Mouse (Mus musculus) kidney, postnatal 0 days (tissue): ENCODE data around the gene Nlgn2. TPM values are rescaled to one million over a fixed set of nuclear protein-coding genes. Genes with fewer than 3 reads are reported as not detected.

Source experiments
- ATAC-seq: fragments of 200-750 bp; cut with Nextera tagmentation; replicated peaks from 2 replicates; pipeline ENCODE4 v1.8.0; 2017; ENCODE audit warnings: low read depth, moderate number of reproducible peaks, moderate TSS enrichment, moderate library complexity; ENCODE audit not compliant: low FRiP score
- DNase-seq: peaks from one replicate; pipeline ENCODE4 v3.0.0-alpha.2; 2016; ENCODE audit warnings: low spot score
- H3K27ac ChIP-seq: fragments of 300-500 bp; sonication (generic); 2 replicates; pipeline ENCODE4 v1.5.1; 2014; ENCODE audit warnings: mild to moderate bottlenecking
- H3K27me3 ChIP-seq: fragments of 300-500 bp; sonication (generic); 2 replicates; pipeline ENCODE4 v1.6.1; 2014; ENCODE audit warnings: low read length, mixed read lengths; ENCODE audit not compliant: insufficient read depth
- H3K36me3 ChIP-seq: fragments of 300-500 bp; sonication (generic); 2 replicates; pipeline ENCODE4 v1.6.1; 2014; ENCODE audit warnings: low read length, mixed read lengths; ENCODE audit not compliant: insufficient read depth
- H3K4me1 ChIP-seq: fragments of 300-500 bp; sonication (generic); replicated peaks from 2 replicates; pipeline ENCODE4 v1.6.1; 2014; ENCODE audit warnings: antibody characterized with exemption, low read length, mixed read lengths; ENCODE audit not compliant: insufficient read depth
- H3K4me2 ChIP-seq: fragments of 300-500 bp; sonication (generic); 2 replicates; pipeline ENCODE4 v1.6.1; 2014; ENCODE audit warnings: mild to moderate bottlenecking, low read length, moderate library complexity, mixed read lengths
- H3K4me3 ChIP-seq: fragments of 300-500 bp; sonication (generic); replicated peaks from 2 replicates; pipeline ENCODE4 v1.5.1; 2014; ENCODE audit warnings: low read depth, low read length
- H3K9ac ChIP-seq: fragments of 300-500 bp; sonication (generic); 2 replicates; pipeline ENCODE4 v1.6.1; 2014; ENCODE audit warnings: low read depth, low read length
- H3K9me3 ChIP-seq: fragments of 300-500 bp; sonication (generic); replicated peaks from 2 replicates; pipeline ENCODE4 v1.6.1; 2016; ENCODE audit warnings: low read length, inconsistent platforms, mixed read lengths
- CTCF ChIP-seq: IDR thresholded peaks from 2 replicates; pipeline ENCODE4 v1.5.1; 2016; ENCODE audit warnings: antibody characterized with exemption, low read depth, mild to moderate bottlenecking, moderate library complexity
- WGBS: fragments of 180-500 bp; shearing (Covaris S2); extraction: QIAGEN DNeasy Blood & Tissue Kit; methylation state at CpG from one replicate; pipeline ENCODE4 v1.1.7; 2014; 5-methylcytosine and 5-hydroxymethylcytosine counted together
- polyA plus RNA-seq: library from polyadenylated mRNA; unstranded; fragments of >200 nt; fragmentation: Nextera tagmentation; extraction: Ambion mirVana; gene quantifications from 2 replicates; pipeline ENCODE4 v1.2.1, GENCODE M21; 2015

Nlgn2 gene
- polyA plus RNA-seq, 1 experiment from 2014 or later, result 4.1 TPM

GRCm38 (mm10) chr11:69854680-69855079 lies 17.1 kb upstream of the Nlgn2 start:
- Histone ChIP-seq H3K9me3 (no peaks in the 10 kb centered on the region), H3K9ac (no peak overlapping the region), H3K4me1 (no peaks in the 10 kb centered on the region), H3K36me3 (peaks cover 21% of the 10 kb centered on the region), H3K4me3 (no peak overlapping the region), H3K27ac (no peak overlapping the region), H3K4me2 (no peak overlapping the region), H3K27me3 (no peaks in the 10 kb centered on the region)
- DNase-seq, result no peak
- TF ChIP-seq CTCF, result no peak
- WGBS, result 76% methylated on average over 10 of the region's 10 CpGs
- no peak for ATAC-seq

GRCm38 (mm10) chr11:69853994-69854393 lies 16.4 kb upstream of the Nlgn2 start:
- Histone ChIP-seq H3K27me3 (no peaks in the 10 kb centered on the region), H3K9me3 (no peaks in the 10 kb centered on the region), H3K4me3 (no peak overlapping the region), H3K9ac (no peak overlapping the region), H3K4me1 (no peaks in the 10 kb centered on the region), H3K4me2 (no peak overlapping the region), H3K27ac (no peak overlapping the region), H3K36me3 (peaks cover 27% of the 10 kb centered on the region)
- WGBS, result 61% methylated on average over 7 of the region's 7 CpGs
- ATAC-seq (no peak), DNase-seq (no peak)
- no peak for TF ChIP-seq CTCF

GRCm38 (mm10) chr11:69850754-69851153 lies 13.2 kb upstream of the Nlgn2 start:
- Histone ChIP-seq H3K27me3 (no peaks in the 10 kb centered on the region), H3K36me3 (peaks cover 30% of the 10 kb centered on the region), H3K27ac (no peak overlapping the region), H3K4me3 (no peak overlapping the region), H3K9ac (no peak overlapping the region), H3K4me2 (no peak overlapping the region), H3K4me1 (peaks cover 4% of the 10 kb centered on the region; the same call in 1 of the 2 replicates), H3K9me3 (no peaks in the 10 kb centered on the region)
- no peak for ATAC-seq
- no peak for DNase-seq
- TF ChIP-seq CTCF, result no peak
- 67% methylated on average over 8 of the region's 8 CpGs for WGBS

- Histone ChIP-seq H3K4me1 (peaks cover 9% of the 10 kb centered on the region; the same call in 1 of the 2 replicates), H3K27me3 (no peaks in the 10 kb centered on the region), H3K36me3 (peaks cover 30% of the 10 kb centered on the region), H3K4me3 (no peak overlapping the region), H3K4me2 (no peak overlapping the region), H3K9ac (no peak overlapping the region), H3K27ac (no peak overlapping the region), H3K9me3 (no peaks in the 10 kb centered on the region)
- DNase-seq (no peak), ATAC-seq (no peak)
- 95% methylated on average over 15 of the region's 15 CpGs for WGBS
- no peak for TF ChIP-seq CTCF
Observed at GRCm38 (mm10) chr11:69849884-69850283, 12.3 kb upstream of the Nlgn2 start.

- TF ChIP-seq CTCF, result no peak
- H3K9me3 ChIP-seq, result no peaks in the 10 kb centered on the region
- peaks cover 9% of the 10 kb centered on the region; the same call in 1 of the 2 replicates for H3K4me1 ChIP-seq
- no peak overlapping the region for H3K4me2 ChIP-seq
- no peak overlapping the region for H3K4me3 ChIP-seq
- peaks cover 30% of the 10 kb centered on the region for H3K36me3 ChIP-seq
- ATAC-seq, result no peak
- DNase-seq, result no peak
- WGBS, result 92% methylated on average over 9 of the region's 9 CpGs
- no peak overlapping the region for H3K27ac ChIP-seq
- H3K27me3 ChIP-seq, result no peaks in the 10 kb centered on the region
- no peak overlapping the region for H3K9ac ChIP-seq
Observed at GRCm38 (mm10) chr11:69849128-69849527, 11.5 kb upstream of the Nlgn2 start.

- H3K27ac ChIP-seq, result no peak overlapping the region
- DNase-seq (no peak), ATAC-seq (no peak)
- 95% methylated on average over 6 of the region's 6 CpGs for WGBS
- H3K27me3 ChIP-seq, result no peaks in the 10 kb centered on the region
- peaks cover 30% of the 10 kb centered on the region for H3K36me3 ChIP-seq
- H3K4me3 ChIP-seq, result no peak overlapping the region
- no peak overlapping the region for H3K9ac ChIP-seq
- H3K4me2 ChIP-seq, result no peak overlapping the region
- H3K9me3 ChIP-seq, result no peaks in the 10 kb centered on the region
- TF ChIP-seq CTCF, result no peak
- H3K4me1 ChIP-seq, result peaks cover 9% of the 10 kb centered on the region; the same call in 1 of the 2 replicates
Observed at GRCm38 (mm10) chr11:69848021-69848420, 10.4 kb upstream of the Nlgn2 start.
